Mouse (Mus musculus): ENCODE data around the gene Sgms1.

- TF ChIP-seq CTCF (IDR thresholded peaks at IDR 0.05; ENCODE audit: control insufficient read depth, insufficient read depth, insufficient replicate concordance, low read depth, low read length): no peak
- TF ChIP-seq POLR2A (IDR thresholded peaks at IDR 0.05; ENCODE audit: control insufficient read depth, low read depth, low read length): no peak
Observed at GRCm38 (mm10) chr19:32288895-32289294, 100.6 kb downstream of the Sgms1 start.

All from testis, adult 2 months (tissue).